Mouse (Mus musculus) kidney, postnatal 4 days (tissue): ENCODE results near the gene Slc39a11.

ENCODE experiments used
- DNase-seq, 2 experiments: peaks; one replicate each; pipeline ENCODE4 v3.0.0; 2021; ENCODE audit warnings: mixed read lengths in 2 of 2

Slc39a11 gene

DNA sequence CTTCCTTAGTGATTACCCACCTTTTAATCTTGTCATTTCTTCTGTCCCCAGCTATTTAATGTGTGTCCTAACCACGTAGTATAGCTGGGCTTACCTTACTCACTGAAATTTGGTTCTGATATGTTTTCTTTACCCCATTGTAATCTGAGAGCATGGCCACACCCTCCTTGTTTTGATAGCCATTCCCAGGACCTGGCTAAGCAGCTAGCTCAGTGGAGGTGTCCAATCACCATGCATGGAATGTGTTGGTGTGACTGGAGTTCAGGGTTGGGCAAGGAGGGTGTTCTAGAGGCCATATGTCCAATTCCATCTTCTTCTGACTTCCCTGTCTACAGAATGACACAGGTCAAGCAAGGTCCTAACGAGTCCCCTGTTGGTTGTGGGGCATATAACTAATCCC is 429.2 kb downstream of the Slc39a11 start:
- no peak for DNase-seq

DNA sequence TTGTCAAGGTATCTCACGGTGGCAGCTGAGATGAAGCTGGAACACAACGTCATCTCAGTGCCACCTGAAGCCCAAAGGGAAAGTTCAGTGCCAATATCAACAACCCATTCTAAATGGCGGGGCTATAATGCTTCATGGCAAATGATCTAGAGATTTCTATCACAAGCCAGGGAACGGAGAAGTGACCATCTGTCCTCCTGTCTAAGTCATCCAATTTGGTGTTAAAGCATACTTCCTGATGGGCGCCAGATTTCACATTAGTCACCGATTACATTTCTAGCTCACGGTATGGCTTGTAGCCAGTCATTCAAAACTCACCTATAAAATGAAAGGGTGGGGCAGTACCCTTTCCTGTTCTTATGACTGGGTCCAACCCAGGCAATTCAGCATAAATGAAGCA is 435.1 kb downstream of the Slc39a11 start:
- no peak for DNase-seq

DNA sequence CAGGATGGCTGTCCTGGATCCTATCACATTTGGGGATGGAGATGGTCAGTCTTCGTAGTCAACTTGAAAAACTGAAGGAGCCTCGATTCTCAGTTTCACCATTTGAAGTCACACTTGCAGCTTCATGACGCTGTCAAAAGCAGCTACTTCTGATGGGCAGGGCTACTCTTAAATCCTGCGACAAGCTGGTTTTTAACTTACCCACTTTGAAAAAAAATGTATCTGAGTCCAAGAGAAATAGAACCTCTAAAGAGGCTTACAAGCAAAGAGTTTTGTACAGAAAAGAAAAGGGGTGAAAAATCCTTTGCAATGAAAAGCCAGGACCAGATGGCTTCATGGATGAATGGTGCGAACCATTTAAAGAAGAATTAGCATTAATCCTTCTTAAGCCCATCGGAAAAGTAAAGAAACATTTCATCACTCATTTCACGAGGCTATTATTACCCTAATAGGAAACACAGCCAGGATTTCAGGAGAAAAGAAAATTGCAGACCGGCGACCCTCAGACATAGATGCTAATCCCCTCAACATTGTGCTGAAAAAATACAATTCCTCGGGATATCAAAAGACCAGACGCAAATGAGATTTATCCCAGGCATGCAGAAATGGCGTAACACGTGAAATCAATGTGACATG is 437.4 kb downstream of the Slc39a11 start:
- no peak for DNase-seq

DNA sequence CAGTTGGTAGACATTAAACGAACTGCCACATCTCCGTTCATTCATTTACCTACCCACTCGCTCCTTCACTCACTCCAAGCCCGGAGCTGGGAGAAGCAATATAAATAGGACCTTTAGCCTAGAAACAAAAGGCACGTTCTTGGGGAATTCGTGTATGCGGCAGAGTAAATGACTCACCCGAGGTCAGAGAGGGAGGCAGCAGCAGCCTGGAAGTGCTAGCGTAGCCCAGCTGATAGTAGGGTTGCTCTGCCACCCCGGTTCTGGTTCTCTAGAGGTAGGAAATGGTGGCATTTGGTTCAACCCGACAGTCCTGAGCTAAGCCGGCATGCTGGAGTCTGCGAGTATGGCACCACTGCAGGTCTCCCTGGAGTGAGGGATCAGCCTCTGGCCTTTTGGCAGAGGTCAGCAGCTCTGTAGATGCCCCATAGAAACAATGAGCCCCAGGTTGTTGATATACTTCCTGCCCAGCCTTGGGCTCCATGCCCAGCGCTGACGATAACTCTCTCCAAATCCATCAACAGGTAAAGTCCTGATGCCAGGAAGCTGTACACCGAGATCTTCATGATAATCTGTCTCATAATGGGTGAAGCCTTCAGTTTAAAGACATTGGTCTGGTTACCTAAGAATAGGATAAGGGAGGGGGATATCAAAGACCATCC is 440.5 kb downstream of the Slc39a11 start:
- DNase-seq, result no peak

DNA sequence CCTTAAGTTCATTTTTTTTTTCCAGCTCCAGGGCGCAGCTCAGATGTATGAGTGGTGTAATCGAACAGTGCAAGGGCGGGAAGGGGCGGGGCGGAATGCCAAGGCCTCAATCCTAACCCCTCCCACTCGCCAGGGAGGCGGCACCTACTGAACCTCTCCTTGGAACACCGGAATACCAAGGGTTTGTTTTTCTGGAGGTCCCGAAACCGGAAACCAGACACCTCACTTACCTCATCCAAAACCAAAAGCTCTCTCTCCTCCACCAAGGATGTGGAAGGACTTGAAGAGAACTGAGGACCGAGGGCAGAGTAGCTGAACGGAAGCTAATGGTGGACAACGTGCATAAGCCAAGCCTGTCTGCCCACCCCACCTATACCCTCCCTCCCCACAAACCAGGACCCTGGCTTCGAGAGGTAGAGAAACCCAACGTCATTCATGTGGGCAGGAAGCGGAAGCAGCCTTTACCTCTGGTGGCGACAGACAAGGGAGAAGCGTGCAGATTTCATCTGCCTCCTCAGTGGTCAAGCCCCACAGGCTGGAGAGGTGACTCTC is 441.3 kb downstream of the Slc39a11 start:
- peak in 1 of 2 experiments; percentile 43 for DNase-seq

DNA sequence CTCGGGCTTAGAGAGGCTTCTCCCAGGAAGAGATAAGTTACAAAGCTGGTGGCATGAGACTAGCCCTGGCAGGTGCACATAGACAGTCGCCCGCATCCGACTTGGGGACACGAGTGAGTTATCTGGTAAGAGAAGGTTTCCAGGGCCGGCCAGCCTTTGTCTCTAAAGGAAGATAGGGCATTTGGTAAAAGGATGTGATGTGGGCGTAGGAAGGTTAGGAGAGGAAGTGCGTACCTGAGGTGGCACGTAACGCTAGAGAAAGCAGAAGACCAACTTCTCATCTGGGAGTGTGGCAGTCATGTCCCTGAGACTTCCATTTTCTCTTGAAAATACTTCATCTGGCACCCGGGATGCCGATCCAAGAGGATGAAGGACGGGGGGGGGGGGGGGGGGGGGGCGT is 441.9 kb downstream of the Slc39a11 start:
- no peak for DNase-seq

DNA sequence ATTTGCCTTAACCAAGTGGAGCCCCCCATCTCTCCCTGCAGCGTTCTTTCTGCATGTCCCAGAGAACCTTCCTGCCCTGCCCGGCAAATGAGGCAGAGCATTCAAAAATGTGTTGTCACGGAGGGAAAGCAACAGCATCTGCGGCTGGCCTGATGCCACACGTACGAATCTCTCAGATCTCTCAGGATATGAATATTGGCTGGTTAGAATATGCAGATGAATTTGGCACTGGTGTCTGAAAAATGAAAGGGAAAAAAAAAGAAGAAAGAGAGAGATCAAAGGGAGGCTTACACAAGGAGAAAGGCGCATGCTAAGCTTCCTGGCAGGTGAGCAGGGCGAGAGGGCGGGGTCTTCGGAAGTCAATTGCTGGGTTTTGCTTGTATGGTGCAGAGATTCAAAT is 443.8 kb downstream of the Slc39a11 start:
- no peak for DNase-seq

DNA sequence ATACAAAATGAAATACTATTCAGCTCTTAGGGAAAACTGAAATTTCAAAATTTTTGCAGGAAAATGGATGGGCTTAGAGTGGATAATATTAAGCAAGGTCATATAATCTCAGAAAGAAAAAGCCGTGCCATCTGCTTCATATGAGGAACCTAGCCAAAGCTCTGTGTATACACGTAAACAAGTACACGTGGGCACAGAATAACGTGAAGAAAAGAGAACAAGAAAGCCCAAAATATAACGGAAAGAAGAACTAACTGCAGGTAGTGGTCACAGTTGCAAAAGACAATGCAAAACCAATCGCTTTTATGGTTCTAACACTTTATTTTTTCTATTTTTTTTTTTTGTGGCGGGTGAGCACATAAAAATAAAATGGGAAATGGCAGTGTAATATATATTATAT is 446.9 kb downstream of the Slc39a11 start:
- DNase-seq, result no peak

DNA sequence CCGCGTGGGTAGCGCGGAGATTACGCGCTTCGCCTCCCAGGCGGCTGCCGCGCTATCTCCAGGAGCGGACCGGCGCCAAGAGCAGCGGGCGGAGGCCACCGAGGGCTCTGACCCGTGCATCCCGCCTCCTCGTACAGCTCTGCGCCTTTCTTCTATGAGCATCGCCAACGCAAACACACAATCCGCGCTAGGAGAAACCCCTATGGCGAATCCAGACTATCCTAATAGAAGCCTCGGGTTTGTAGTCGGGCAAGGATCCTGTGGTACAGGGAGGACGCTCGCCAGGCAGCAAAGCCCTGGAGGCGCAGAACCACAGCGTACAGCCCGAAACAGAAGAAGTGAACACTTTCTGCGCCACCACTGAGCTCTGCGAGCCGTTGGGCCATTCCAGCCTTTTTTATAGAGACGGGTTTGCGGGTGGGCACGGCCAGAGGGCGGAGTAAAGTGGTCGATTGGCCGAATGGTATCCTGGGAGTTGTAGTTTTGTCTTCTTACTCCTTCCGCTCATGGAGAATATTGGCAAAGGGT is 448.3 kb downstream of the Slc39a11 start:
- peak; percentile 81 to 86 for DNase-seq

DNA sequence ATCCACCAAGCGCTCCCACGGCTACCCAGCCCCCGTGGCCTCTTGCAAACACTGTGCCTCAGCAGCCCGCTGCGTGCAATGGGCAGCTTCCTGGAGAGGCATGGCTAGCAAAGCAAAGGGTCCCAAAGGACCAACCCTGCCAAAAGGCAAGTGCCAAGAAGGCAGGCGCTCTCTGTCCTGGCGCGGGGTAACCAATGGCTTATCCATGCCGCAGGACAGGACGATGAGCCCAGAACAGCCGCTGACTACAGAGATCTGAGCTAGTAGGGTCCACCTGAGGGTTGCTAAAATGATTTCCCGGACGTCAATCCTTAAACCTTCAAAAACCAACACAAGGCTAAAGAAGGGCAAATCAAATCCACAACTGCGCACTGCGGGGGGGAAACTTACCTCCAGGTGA is 449.0 kb downstream of the Slc39a11 start:
- peak in 1 of 2 experiments; percentile 32 for DNase-seq

DNA sequence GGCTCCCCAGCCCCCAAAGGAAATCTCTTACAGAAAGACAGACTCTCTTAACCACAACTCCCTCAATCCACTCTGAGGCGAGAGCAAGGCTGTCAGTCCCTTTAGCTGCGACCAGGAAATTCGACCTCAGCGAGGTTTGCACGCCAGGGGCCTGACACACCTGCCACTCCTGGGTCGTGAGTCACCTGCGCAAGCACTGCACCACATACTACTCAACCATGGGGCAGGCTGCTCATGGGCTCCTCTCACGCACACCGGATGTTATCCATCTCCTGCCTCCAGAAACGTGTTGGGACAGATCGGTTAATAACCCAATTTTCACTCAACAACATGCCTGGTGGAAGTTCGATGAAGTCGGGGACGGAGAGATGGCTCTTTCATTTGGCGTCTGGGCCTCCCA is 451.3 kb downstream of the Slc39a11 start:
- DNase-seq, result peak in 1 of 2 experiments; percentile 11

DNA sequence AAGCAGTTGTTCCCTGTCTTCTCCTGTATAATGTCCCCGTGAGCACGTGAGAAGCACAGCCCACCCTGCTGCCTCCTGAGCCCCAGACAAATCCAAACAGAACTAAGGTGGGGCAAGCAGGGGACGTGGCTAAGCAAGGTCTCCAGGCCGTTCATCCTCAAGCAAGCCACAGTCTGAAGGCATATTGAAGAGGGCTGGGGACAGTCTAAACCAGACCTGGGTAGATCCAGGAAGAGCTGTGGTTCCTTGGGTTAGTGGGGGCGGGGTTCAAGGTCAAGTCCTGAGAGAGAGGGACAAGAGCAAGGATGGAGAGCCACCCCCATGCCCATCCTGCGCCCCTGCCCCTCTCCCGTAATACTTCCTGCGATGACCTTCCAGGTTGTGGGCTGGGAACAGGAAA is 452.3 kb downstream of the Slc39a11 start:
- DNase-seq, result no peak

DNA sequence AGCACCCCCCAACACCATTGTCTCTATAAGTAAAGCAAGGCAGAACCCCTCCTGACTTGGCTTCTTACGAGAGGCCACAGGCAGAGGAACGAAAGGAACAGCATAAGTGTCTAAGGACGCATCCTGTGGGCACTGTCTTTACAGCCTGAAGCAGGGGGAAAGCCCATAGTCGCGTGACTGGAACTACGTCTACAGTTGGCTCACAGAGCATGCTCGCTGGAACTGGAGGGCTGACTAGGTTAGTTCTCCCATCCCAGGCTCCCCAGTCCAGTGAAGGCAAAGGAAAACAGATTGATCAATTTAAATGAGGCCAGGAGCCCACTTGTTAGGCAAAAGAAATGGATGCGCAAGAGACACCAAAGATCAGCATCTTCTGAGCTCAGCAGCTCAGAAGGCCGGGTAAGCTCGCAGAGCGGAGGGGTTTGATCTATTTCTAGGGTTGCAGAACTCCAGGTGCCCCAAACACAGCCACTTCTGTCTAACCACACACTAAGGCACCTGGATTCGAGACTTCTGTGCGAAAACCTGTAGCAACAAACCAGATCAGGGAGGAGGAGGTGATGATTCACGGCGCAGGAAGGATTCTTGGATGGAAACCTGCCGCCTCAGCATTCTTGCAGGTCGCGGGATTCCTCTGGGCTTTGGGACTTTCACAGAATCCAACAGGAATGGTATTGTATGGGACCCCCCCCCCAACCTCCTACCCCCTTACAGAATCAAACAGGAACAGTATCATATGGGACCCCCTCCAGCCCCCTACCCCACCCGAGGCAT is 453.5 kb downstream of the Slc39a11 start:
- DNase-seq, result no peak
